In the genomic region with DNA sequence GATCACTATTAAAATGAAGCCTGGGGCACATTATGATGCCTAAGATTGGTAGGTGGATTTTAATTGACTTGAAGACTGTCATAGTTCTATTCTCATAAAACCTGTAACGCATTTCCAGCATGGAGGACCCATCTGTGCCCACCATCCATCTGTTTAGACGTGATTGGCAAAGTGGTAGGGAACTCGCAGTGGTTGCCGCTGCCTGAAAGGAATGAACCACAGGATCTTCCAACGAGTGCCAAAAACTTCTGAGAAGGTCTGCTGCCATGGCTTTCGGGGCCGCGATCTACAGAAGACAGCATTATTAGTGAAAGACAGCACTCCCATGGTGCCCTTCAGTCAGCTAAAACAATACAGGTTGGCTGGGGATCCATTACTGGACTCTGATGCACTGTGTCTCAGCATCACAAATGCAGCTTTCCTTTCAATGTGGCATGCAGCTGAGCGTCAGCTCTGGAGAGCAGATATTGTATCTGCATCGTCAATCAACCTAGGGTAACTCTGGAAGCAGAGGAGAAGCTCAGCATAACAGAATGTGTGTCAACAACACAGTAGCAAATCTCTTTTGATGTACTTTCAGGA, we compare ENCODE assay signal across 10 mouse cellular contexts. TPM values are rescaled to one million over a fixed set of nuclear protein-coding genes. Genes with fewer than 3 reads are reported as not detected.
DNase-seq lines count a peak whose midpoint lies in the region.
"Had no signal": no experiment of that assay in that cellular context is flagged by ENCODE, and none has a peak within 500 bp of the region (broad histone marks: within the 10 kb centered on the region; RNA-seq: fewer than 3 reads in every experiment).

No protein-coding gene starts in this region.

- peak; percentile 15 for DNase-seq in cerebellum, adult 11-12 months
- DNase-seq in cerebellum, adult 11 months: no peak
- peak; percentile 11 for DNase-seq in right cerebral cortex, adult 18-20 months
- DNase-seq in right cerebral cortex, postnatal 14 days: no peak
- DNase-seq in layer of hippocampus, adult 18-20 months (ENCODE audit: low spot score in 2 of 2): peak; percentile 19 to 82
- DNase-seq in telencephalon, adult 2 months (ENCODE audit: low read depth, low spot score): peak; percentile 21
- DNase-seq in adrenal gland, postnatal 25 days: no peak
- no peak for DNase-seq in lung, postnatal 25 days (ENCODE audit: low spot score)
- DNase-seq: kidney, postnatal 36 days; lung, postnatal 10 days had no signal

RNA-seq across cellular contexts. Expression of a gene that starts 53.5 kb away (rescaled TPM):
- total RNA-seq in layer of hippocampus, adult 18-20 months (2021): 10 to 100 TPM; 40.9 to 47.1 TPM
- 20.1 and 22.4 TPM in 2 replicates for total RNA-seq in adrenal gland, postnatal 25 days (2021)

Comparison
In these comparisons a context has a peak if more than half of its experiments do, and no peak if none do; other contexts are left out.
1. DNase-seq: peak in cerebellum, adult 11-12 months (single experiment), right cerebral cortex, adult 18-20 months (single experiment), layer of hippocampus, adult 18-20 months (2 of 2) and telencephalon, adult 2 months (single experiment); none in cerebellum, adult 11 months (single experiment), right cerebral cortex, postnatal 14 days (single experiment), adrenal gland, postnatal 25 days (single experiment) and lung, postnatal 25 days (single experiment).